Mouse (Mus musculus): Measurements from ENCODE around the gene Eif5. TPM values are rescaled to one million over a fixed set of nuclear protein-coding genes. Genes with fewer than 3 reads are reported as not detected.

Eif5 gene
- polyA plus RNA-seq (2021; fragmentation: Nextera tagmentation) = 397 and 486 TPM in 2 replicates
- long read RNA-seq, experiment 1, full-length matches to known transcripts = 48 of 452 reads
- long read RNA-seq, experiment 1, partial matches to known transcripts = 367 of 452 reads
- long read RNA-seq, experiment 1, other reads (novel, unspliced or antisense) = 37 of 452 reads
- long read RNA-seq, experiment 2, full-length matches to known transcripts = 464 of 654 reads
- long read RNA-seq, experiment 2, partial matches to known transcripts = 162 of 654 reads
- long read RNA-seq, experiment 2, other reads (novel, unspliced or antisense) = 28 of 654 reads

DNA sequence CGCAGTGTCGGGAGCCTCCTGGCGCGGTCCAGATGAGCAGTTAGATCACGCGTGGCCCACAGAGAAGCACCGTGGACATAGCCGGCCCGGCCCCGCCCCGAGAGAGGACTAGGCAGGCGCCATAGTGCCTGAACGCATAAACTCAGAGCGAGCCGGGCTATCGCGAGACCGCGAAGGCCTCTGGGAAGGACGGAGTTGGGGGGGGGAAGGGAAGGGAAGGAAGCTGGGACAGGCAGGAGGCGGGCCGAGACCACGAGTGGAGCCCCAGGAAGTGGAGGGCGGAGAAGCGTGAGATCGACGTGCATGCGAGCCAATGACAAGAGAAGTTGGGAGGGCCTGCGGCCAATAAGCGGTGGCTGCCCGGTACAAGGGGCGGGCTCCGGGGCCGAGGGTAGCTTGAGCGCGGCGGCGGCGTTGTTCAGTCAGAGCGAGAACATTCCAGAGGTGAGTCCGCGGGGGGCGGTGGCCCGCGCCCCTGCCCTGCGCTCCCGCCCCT lies at the start of gene Eif5:
Gene Eif5, plus strand, starts transcription at position 221 of the 496 bp plus-strand sequence.

GRCm38 (mm10) chr12:111574074-111574886 lies 36.5 kb downstream of the Eif5 start, which contains the start of gene Mark3:
Gene Mark3 (plus strand): TSS chr12:111574523.

Other genes starting within 250 kb of the Eif5 start
- 22.0 and 23.9 TPM in 2 replicates for gene Cdc42bpb, start 160.3 kb upstream of the Eif5 start, polyA plus RNA-seq (2021; fragmentation: Nextera tagmentation)
- 42.9 and 56.3 TPM in 2 replicates for gene Lbhd2, start 131.2 kb upstream of the Eif5 start, polyA plus RNA-seq (2021; fragmentation: Nextera tagmentation)
- gene Exoc3l4, start 121.0 kb upstream of the Eif5 start, polyA plus RNA-seq (2021; fragmentation: Nextera tagmentation) = 2.6 and 3.6 TPM in 2 replicates
- 2.5 and 3.5 TPM in 2 replicates for gene Tnfaip2, start 95.5 kb upstream of the Eif5 start, polyA plus RNA-seq (2021; fragmentation: Nextera tagmentation)
- gene Gm266, start 52.2 kb upstream of the Eif5 start, polyA plus RNA-seq (2021; fragmentation: Nextera tagmentation) = 3.0 and 4.5 TPM in 2 replicates
- 11.7 and 12.7 TPM in 2 replicates for gene Mark3, start 36.5 kb downstream of the Eif5 start, polyA plus RNA-seq (2021; fragmentation: Nextera tagmentation)
- gene Ckb, start 134.3 kb downstream of the Eif5 start, polyA plus RNA-seq (2021; fragmentation: Nextera tagmentation) = 4,595 and 5,324 TPM in 2 replicates
- 7.3 and 8.3 TPM in 2 replicates for gene Trmt61a, start 140.1 kb downstream of the Eif5 start, polyA plus RNA-seq (2021; fragmentation: Nextera tagmentation)
- gene Bag5, start 175.2 kb downstream of the Eif5 start, polyA plus RNA-seq (2021; fragmentation: Nextera tagmentation) = 49.9 and 52.1 TPM in 2 replicates
- 74.6 and 75.3 TPM in 2 replicates for gene Apopt1, start 175.2 kb downstream of the Eif5 start, polyA plus RNA-seq (2021; fragmentation: Nextera tagmentation)
- gene Klc1, start 220.8 kb downstream of the Eif5 start, polyA plus RNA-seq (2021; fragmentation: Nextera tagmentation) = 361 and 381 TPM in 2 replicates